Mouse (Mus musculus) stomach, embryonic 16.5 days (tissue): Measurements from ENCODE around the gene Dhh. TPM values are rescaled to one million over a fixed set of nuclear protein-coding genes. Genes with fewer than 3 reads are reported as not detected.

Experiments
- ATAC-seq: fragments of 200-750 bp; cut with Nextera tagmentation; 2 replicates; pipeline ENCODE4 v1.8.0; 2017; ENCODE audit warnings: moderate number of reproducible peaks, moderate TSS enrichment; ENCODE audit not compliant: insufficient read depth, low FRiP score
- H3K27ac ChIP-seq: fragments of 300-500 bp; sonication (generic); 2 replicates; pipeline ENCODE4 v1.5.1; 2014; ENCODE audit warnings: low read length
- H3K27me3 ChIP-seq: fragments of 300-500 bp; sonication (generic); 2 replicates; pipeline ENCODE4 v1.6.1; 2014; ENCODE audit warnings: low read length, control low read depth, mixed read lengths; ENCODE audit not compliant: control insufficient read depth, insufficient read depth
- H3K36me3 ChIP-seq: fragments of 300-500 bp; sonication (generic); 2 replicates; pipeline ENCODE4 v1.6.1; 2014; ENCODE audit warnings: low read length; ENCODE audit not compliant: control insufficient read depth, insufficient read depth
- H3K4me1 ChIP-seq: fragments of 300-500 bp; sonication (generic); 2 replicates; pipeline ENCODE4 v1.6.1; 2014; ENCODE audit warnings: low read length, control low read depth, mixed read lengths; ENCODE audit not compliant: control insufficient read depth, insufficient read depth
- H3K4me2 ChIP-seq: fragments of 300-500 bp; sonication (generic); 2 replicates; pipeline ENCODE4 v1.6.1; 2014; ENCODE audit warnings: low read depth, low read length, mixed read lengths
- H3K4me3 ChIP-seq: fragments of 300-500 bp; sonication (generic); replicated peaks from 2 replicates; pipeline ENCODE4 v1.5.1; 2014; ENCODE audit warnings: mild to moderate bottlenecking, low read length
- H3K9ac ChIP-seq: fragments of 300-500 bp; sonication (generic); 2 replicates; pipeline ENCODE4 v1.6.1; 2014; ENCODE audit warnings: low read length
- H3K9me3 ChIP-seq: fragments of 300-500 bp; sonication (generic); replicated peaks from 2 replicates; pipeline ENCODE4 v1.6.1; 2016; ENCODE audit warnings: low read length, control low read depth; ENCODE audit not compliant: control insufficient read depth
- WGBS: fragments of 180-500 bp; shearing (Covaris S2); extraction: QIAGEN DNeasy Blood & Tissue Kit; methylation state at CpG from one replicate; pipeline ENCODE4 v1.1.7; 2014; 5-methylcytosine and 5-hydroxymethylcytosine counted together
- polyA plus RNA-seq: library from polyadenylated mRNA; unstranded; fragments of >200 nt; fragmentation: Nextera tagmentation; extraction: Ambion mirVana; gene quantifications from 2 replicates; pipeline ENCODE4 v1.2.1, GENCODE M21; 2015

Dhh gene
- polyA plus RNA-seq, 1 experiment from 2014 or later, result 0.84 TPM

DNA sequence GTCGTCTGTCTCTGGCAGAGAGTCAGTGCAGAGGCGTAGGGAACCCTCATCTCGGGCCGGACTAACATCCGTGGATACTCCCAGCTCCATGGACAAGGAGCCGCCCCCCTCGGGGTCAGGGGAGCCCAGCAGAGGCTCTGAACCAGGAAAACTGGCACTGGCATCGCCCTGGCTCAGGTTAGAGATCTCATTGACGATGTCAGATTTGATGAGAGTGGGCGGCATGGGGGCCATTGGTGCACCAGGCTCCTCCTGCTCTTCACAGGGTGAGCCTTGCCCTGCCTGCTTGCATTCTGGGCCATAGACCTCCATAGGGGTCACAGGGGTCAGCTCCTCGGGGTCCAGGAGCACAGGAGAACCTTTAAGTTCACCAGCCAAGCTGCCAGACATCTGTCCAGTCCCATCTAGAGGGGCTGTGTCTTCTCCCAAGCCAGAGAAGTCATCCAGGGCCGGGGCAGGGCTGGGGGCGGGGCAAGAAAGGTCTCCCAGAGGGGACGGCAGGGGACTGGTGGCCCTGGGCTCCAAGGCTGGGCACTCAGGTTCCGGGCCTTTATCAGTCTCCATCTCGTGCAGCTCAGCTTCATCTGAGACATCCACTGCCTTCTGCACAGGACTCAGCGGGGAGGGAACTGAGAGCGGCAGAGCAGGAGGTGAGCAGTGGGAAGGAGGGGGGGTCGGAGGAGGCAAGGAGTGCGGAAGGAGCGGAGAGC is 36.5 kb downstream of the Dhh start:
- Histone ChIP-seq H3K4me3 (no peak overlapping the region), H3K27me3 (no peaks in the 10 kb centered on the region), H3K4me1 (no peaks in the 10 kb centered on the region), H3K36me3 (peaks cover 61% of the 10 kb centered on the region), H3K27ac (no peak overlapping the region), H3K9me3 (no peaks in the 10 kb centered on the region), H3K4me2 (no peak overlapping the region), H3K9ac (no peak overlapping the region)
- no peak; the same call in 1 of the 2 replicates for ATAC-seq
- WGBS, result 87% methylated on average over 21 of the region's 21 CpGs

DNA sequence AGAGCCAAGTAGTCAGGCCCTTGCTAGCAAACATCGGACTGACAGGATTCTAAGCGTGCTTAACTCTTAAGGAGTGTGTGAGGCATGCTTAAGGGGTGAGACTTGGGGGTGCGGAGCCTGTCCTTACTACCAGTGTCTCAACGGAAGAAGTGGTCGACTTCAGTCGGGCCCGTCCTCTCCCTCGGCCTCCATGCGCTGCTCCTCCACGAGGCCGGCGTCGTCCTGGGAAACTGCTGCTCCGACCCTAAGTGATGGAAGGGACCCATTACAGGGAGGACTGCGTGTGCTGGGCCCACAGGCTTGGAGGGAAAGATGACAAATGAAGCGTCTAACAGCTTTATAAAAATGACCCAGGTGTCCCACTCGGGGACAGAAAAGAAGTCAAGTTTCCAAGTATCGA is 37.4 kb downstream of the Dhh start:
- Histone ChIP-seq H3K4me2 (no peak overlapping the region), H3K9me3 (no peaks in the 10 kb centered on the region), H3K9ac (no peak overlapping the region), H3K27ac (no peak overlapping the region), H3K36me3 (peaks cover 56% of the 10 kb centered on the region), H3K27me3 (no peaks in the 10 kb centered on the region), H3K4me3 (no peak overlapping the region), H3K4me1 (no peaks in the 10 kb centered on the region)
- ATAC-seq, result no peak
- 91% methylated on average over 18 of the region's 18 CpGs for WGBS

DNA sequence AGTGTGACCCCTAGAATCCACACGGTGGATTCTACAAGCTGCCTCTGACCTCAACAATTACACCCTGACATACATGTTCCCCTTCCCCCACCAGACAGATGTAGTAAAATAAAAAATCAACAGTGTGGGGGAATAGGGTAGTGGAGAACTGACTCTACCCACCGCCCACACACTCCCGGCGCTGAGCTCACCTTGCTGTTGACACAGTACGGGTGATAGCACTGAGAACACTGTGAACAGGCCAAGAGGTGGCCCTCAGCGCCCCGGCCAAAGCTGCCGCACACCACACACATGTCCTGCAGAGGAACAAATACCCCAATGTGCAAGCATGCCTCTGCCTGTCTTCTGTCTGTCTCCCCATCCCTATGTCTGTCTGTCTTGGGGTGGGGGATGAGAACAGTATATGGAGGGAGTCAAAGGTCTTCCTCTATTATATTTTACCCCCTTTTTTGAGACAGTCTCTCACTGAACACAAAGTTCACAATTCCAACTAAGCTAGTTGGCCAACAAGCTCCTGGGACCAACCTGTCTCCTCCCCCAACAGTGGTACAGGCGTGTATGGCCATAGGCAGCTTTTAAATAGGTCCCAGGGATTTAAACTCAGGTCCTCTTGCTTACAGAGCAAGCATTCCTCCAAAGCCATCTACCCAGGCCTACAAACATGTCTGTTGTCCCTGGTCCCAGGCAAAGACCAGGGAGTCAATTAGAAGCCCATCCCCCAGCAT is 38.9 kb downstream of the Dhh start:
- no peaks in the 10 kb centered on the region for H3K27me3 ChIP-seq
- no peak for ATAC-seq
- H3K27ac ChIP-seq, result no peak overlapping the region
- WGBS, result 66% methylated on average over 9 of the region's 9 CpGs
- no peak overlapping the region for H3K4me2 ChIP-seq
- H3K4me3 ChIP-seq, result no peak overlapping the region
- no peaks in the 10 kb centered on the region for H3K9me3 ChIP-seq
- no peak overlapping the region for H3K9ac ChIP-seq
- H3K4me1 ChIP-seq, result no peaks in the 10 kb centered on the region
- H3K36me3 ChIP-seq, result peaks cover 48% of the 10 kb centered on the region

DNA sequence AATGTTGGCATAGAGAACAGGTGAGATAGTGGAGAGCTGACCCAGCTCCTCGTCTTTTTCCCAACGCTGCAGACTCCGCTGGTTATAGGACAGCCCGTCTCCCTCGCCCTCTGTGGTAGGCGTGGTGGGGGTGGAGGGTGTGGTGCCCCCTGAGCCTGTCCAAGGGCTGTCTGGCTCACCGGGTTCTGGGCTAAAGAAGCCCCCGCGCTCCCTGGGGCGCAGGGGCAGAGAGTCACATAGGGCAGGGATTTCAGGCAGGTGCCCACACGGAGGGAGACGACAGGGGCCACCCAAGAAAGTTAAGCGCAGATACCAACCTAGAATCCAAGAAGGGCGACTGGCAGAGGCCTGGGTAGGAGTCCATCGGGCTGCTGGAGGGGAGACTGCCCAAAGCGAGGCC is 44.1 kb downstream of the Dhh start:
- peaks cover 30% of the 10 kb centered on the region; the same call in 1 of the 2 replicates for H3K36me3 ChIP-seq
- H3K4me3 ChIP-seq, result no peak overlapping the region
- no peaks in the 10 kb centered on the region for H3K27me3 ChIP-seq
- no peaks in the 10 kb centered on the region for H3K4me1 ChIP-seq
- WGBS, result 85% methylated on average over 16 of the region's 16 CpGs
- H3K4me2 ChIP-seq, result no peak overlapping the region
- ATAC-seq, result no peak
- H3K9me3 ChIP-seq, result no peaks in the 10 kb centered on the region
- no peak overlapping the region for H3K27ac ChIP-seq
- no peak overlapping the region for H3K9ac ChIP-seq

DNA sequence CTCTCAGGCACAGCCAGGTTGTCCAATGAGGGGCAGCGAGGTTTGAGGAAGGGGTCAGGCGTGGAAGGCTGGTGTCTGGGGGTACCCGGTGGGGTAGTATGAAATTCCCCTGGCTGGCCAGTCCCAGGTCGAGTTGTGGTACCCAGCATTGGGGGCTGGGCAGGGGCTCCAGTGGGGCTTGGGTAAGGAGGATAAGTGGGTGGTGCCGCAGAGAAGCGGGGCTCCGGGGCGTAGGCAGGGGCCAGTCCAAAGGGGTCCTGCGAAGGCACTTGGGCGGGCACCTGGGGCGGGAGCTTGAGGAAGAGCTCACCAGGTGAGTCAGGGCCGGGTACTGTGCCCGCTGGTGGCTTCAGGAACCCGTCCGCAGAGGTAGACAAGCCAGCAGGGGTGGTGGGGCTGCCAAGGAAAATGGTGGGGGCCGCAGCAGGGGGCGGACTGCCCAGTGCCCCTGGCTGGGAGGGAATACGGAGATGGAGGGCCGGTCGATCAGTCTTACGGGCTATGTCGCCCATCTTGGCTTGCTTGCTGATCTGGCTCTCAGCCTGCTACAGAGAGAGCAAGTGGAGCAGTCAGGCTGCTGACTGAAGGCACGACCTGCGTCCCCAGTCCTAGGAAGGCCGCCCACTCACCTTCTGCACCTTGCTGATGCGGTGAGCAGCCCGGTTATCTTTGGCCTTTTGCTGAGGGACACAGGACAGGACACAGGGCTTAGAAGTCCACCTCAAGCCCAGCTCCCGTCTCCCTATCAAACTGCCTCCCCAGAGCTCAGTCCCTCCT is 45.0 kb downstream of the Dhh start:
- 93% methylated on average over 28 of the region's 28 CpGs for WGBS
- Histone ChIP-seq H3K27ac (no peak overlapping the region), H3K36me3 (peaks cover 31% of the 10 kb centered on the region; the same call in 1 of the 2 replicates), H3K9me3 (no peaks in the 10 kb centered on the region), H3K4me1 (no peaks in the 10 kb centered on the region), H3K9ac (no peak overlapping the region), H3K27me3 (no peaks in the 10 kb centered on the region), H3K4me2 (no peak overlapping the region), H3K4me3 (no peak overlapping the region)
- no peak for ATAC-seq

DNA sequence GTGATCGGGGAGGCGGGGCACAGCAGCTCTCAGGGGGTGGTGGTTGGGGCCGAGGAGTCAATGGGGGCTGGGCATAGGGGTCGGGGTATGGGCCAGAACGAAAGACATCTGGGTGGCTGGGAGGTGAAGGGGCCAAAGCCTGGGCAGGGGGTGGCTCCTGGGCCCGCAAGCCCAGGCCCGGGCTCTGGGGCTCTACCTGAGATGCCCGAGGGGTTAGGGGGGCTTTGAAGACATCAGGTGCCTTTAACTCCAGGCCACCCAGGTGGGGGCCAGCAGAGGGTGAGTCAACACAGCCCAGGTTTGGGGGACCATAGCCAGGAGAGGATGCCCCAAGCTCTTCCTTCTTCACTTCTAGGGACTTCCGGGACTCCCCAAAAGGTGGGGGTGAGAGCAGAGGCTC is 45.6 kb downstream of the Dhh start:
- Histone ChIP-seq H3K9me3 (no peaks in the 10 kb centered on the region), H3K4me3 (no peak overlapping the region), H3K27me3 (no peaks in the 10 kb centered on the region), H3K36me3 (peaks cover 33% of the 10 kb centered on the region; the same call in 1 of the 2 replicates), H3K27ac (no peak overlapping the region), H3K9ac (no peak overlapping the region), H3K4me1 (no peaks in the 10 kb centered on the region), H3K4me2 (no peak overlapping the region)
- no peak for ATAC-seq
- 88% methylated on average over 9 of the region's 9 CpGs for WGBS

DNA sequence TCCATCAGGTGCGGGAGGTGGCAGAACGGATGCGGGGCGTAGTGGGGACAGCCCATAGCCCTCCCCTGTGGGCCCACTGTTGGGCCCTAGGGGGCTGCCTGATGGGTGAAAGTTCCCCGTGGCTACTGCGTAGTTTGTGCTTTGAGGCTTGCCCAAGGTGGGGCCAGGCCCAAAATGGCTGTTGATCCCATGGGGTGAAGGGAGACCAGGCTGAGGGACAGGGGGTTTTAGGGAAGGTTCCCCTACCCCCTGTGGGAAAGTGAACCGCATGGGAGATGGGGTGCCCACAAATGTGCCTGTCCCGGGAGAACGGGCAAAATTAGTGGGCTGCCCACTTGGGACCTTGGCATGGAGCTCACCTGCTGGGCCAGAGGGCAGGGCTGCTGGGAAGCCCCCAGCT is 46.3 kb downstream of the Dhh start:
- Histone ChIP-seq H3K27me3 (no peaks in the 10 kb centered on the region), H3K36me3 (peaks cover 39% of the 10 kb centered on the region; the same call in 1 of the 2 replicates), H3K4me3 (no peak overlapping the region), H3K27ac (no peak overlapping the region), H3K4me2 (no peak overlapping the region), H3K9ac (no peak overlapping the region), H3K4me1 (no peaks in the 10 kb centered on the region), H3K9me3 (no peaks in the 10 kb centered on the region)
- ATAC-seq, result no peak
- WGBS, result 91% methylated on average over 9 of the region's 9 CpGs

DNA sequence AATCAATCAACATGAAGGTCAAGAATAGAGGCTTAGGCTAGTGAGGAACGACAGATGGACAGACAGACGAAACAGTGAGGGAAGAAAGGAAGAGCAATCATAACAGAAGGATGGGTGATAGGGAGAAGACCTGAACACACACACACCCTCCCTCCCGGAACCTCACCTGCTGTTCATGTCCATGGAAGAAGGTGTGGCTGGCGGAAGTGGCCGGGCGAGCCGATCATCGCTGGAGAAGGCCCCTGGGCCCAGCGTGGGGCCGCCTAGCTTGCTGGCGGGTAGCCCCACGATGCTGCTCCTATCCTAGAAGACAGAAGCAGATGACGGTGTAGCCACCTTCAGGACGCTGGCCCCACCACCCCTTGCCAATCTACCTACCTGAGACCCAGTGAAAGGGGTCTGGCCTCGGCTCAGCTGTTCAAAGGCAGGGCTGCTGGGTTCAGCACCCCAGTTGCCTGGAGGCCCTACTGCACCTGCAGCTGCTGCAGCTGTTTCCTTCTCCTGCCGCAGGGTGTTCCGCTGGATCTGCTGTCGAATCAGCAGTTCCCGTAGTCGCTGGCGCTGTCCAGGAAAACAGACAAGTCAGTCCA is 47.0 kb downstream of the Dhh start:
- no peak overlapping the region for H3K9ac ChIP-seq
- no peak overlapping the region for H3K4me2 ChIP-seq
- no peaks in the 10 kb centered on the region for H3K4me1 ChIP-seq
- H3K27ac ChIP-seq, result no peak overlapping the region
- H3K4me3 ChIP-seq, result no peak overlapping the region
- ATAC-seq, result no peak
- no peaks in the 10 kb centered on the region for H3K27me3 ChIP-seq
- H3K9me3 ChIP-seq, result no peaks in the 10 kb centered on the region
- 80% methylated on average over 21 of the region's 21 CpGs for WGBS
- peaks cover 37% of the 10 kb centered on the region; the same call in 1 of the 2 replicates for H3K36me3 ChIP-seq
